Mouse (Mus musculus): ENCODE results near the gene Rasl2-9.
A peak's percentile ranks its signal among the peaks of the same experiment; 100 is the strongest.
"Not testable (repeated sequence)": the region's sequence is repeated elsewhere in the genome, so short reads cannot be mapped to it uniquely, and the experiment has no call there.

Rasl2-9 gene

DNA sequence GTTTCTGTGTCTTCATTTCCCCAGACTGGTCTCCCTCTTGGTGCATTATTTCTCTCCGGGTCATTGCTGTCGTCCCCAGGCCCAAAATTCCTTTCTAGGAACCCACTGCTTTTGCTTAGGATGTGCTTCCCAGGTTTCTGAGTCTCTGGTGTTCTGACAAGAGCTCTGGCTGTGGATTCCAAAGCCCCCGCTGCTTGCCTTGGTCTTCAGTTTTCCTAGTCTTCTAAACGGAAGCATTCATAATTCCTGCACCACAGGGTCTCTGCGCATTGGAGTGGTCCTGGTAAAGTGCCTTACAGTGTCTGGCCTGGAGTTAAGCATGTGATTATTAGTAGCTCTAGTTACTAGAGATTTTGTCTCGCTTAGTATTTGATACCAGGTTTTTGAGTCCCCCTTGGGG lies 44.9 kb downstream of the Rasl2-9 start:
- DNase-seq (ENCODE audit: low spot score in 2 of 2): no peak

DNA sequence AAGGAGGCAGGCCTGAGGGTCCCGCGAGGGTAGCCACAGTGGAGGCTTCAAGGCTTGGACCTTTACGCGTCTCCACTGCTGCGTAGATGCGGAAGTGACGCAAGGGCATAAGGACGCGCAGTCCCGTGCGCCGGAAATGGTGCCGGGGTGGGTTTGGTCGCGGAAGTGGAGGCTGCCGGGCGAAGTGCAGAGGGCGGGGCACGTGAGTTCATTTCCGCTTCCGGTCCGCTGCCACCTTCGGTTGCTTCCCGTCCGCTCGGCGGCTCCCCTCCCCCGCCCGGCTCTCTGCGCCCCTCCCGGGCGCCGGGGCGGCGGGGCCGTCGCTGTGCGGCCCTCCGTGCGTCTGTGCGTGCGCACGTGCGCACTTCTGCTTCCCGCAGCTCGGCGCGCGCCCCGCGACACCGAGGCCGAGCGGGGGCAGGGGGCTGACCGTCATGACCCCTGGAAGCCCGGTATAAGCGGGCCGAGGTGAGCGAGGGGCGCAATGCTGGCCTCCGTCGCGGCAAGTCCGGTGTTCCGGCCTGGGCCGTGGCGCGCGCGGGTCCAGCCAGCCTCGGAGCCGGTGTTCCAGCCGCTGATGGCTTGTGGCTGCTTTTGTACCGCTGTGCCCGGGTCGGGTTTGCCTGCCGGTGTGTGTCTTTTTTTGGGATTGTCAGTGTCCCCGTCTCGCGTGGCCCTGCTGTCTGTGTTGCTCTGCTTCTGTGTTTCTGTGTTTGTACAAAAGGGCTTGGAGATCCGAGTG lies 45.6 kb downstream of the Rasl2-9 start, which contains the start of gene Epn1:
Gene Epn1 (plus strand): TSS at position 226 of the 742 bp plus-strand sequence.
- DNase-seq (ENCODE audit: low spot score in 2 of 2): peak; percentile 96

DNA sequence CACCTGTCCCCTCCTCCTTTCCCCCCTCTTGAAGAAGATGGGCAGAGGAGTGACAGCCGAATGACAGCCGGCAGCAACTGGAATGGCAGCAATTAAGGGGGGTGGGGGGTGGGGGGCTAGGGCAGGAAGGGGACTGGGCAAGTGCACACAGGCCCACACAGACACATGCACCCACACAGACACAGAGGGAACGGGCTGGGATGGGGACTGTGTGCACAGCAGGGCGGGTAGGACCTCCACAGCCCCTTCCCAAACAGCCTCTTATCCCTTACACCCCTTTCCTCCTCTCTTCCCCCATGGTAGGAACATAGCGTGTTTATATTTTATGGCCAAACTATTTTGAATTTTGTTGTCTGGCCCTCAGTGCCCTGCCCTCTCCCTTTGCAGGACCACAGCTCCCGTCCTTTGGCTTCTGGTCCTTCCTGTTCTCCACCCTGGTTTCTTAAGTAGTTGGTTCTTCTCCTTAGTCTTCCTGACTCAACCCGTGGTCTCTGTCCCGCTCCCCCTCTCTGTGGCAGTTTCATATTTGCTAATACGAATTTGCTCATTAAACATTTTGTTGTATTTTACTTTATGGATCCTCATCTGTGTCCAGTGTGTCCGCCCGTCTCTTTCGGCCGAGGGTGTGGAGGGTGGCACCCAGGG lies 46.3 kb downstream of the Rasl2-9 start:
- not testable (repeated sequence) for DNase-seq (ENCODE audit: low spot score in 2 of 2)

DNA sequence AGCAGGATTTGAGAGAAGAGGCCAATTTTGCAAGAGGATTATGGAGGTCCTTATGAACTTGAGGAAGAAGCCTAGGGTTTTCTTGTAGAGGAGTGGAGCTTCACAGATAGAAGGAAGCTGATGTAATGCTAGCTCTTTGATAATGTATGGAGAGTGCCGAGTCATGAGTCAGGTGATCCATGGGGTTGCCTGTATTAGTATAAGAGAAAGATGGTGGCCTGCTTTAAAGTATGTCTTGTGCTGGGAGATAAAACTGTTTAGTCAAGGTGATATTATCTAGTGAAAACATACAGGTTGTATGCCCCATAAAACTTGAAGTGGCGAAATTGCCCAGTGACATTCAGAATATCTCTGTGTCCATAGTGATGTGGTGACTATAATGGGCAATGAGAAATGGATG lies 48.8 kb downstream of the Rasl2-9 start:
- DNase-seq (ENCODE audit: low spot score in 2 of 2): no peak

DNA sequence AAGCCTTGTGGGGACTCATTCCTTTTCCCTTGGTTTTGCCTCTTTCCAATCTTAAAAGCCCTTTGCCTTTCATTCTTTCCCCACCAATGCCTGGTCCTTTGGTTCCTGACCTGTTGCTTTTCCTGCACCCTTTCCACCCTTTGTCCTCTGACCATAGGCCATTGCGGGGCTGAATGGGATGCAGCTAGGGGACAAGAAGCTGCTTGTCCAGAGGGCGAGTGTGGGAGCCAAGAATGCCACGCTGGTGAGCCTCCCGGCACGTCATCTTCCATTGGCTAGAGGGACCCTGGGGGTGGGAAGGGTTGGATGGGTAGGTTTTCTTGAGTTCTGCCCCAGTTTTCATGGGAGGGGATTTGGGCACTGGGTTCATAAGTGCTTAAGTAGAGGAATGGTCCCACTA lies 50.8 kb downstream of the Rasl2-9 start:
- no peak for DNase-seq (ENCODE audit: low spot score in 2 of 2)
